Mouse (Mus musculus): ENCODE measurements at regions not wholly inside any gene's neighbourhood (a gene's known extent, or its start where the extent isn't known, plus 50 kb on each side); places are given as distances from the start of the nearest gene placed in this dataset.
"Not testable (repeated sequence)": the region's sequence is repeated elsewhere in the genome, so short reads cannot be mapped to it uniquely, and the experiment has no call there.

DNA sequence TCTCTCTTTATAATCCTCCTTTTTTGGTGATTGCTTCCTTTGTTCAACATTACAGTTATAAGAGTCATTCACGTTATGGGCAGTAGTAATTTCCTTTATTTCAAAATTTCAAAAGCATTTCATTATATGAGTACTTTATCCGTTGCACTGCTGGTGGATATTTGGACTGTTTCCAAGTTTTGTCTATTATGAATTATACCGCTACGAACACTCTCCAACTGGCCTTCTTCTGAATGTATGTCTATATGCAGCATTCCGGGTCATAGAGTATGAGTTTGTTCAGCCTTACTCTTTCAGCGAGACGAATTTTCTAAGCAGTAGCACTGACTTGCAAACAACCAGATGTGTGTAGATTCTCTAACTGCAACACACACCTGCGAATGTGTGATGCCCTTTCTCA lies 57.8 kb downstream of the Dusp6 start:
- no peak for DNase-seq (ENCODE audit: low read depth in 1 of 2, low spot score in 2 of 2)

DNA sequence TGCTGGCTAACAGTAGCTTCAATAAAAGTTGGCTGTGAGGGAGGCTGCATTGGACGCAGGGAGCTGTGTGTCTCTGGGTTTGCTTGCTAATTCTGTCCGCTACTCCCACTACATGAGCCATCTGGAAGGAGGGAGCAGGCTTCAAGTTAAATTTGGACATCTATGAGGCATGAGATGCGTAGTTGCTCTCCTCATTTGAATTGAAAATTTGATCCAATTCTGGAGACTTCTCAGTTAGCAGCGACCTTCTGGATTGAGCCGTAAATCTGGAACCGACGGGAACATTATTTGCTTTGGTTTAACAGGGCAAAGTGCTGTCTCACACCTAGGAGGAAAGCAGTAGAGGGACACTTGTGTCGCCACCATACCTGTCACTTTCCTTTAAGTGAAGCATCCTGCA lies 60.3 kb downstream of the Dusp6 start:
- no peak for DNase-seq (ENCODE audit: low read depth in 1 of 2, low spot score in 2 of 2)

DNA sequence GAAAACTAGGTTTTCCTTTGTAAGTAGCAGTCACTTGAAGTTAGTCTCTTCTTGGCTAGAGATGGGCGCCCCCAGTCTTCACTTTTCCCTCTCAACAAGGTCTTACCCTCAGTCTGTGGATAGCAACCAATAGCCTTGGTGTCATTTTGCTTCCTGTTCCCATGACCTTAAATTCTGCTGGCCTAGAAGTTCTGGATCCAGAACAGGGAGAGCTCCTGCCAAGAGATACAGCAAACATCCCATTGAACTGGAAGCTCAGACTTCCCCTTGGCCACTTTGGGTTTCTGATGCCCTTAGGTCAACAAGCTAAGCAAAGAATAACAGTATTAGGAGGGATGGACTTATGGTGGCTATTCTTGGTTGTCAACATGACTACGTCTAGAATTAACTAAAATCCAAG lies 64.5 kb downstream of the Dusp6 start:
- DNase-seq (ENCODE audit: low read depth in 1 of 2, low spot score in 2 of 2): no peak

DNA sequence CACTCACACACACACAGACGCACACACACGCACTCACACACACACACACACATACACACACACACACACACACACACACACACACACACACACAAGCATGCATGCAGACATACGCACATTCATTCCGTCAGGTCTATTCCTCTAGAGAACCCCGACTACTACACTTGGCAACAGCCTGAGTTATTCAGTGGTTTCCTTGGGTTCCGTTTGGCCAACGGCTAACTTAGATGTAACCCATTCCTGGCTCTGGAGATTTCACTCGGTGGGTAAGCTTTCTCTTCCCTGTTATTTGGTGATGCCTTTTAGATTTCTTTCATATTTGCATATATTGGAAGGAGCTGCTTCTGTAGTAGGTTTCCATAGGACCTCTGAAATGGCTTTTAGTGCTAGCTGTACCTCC lies 65.5 kb downstream of the Dusp6 start:
- no peak for DNase-seq (ENCODE audit: low read depth in 1 of 2, low spot score in 2 of 2)

DNA sequence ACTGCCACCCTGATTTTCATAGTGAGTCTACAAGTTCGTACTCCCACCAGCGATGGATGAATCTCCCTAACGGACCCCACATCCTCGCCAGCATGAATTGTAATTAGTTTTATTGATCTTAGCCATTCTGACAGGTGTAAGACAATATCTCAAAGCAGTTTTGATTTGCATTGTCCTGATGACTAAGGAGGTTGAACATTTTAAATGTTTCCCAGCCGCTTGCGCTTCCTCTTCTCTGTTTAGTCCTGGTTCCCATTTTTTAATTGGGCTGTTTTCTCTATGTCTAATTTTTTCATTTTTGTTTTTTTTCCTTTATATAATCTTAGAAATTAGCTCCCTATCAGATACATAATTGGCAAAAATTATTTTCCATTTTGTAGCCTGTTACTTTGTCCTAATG lies 66.4 kb downstream of the Dusp6 start:
- DNase-seq (ENCODE audit: low read depth in 1 of 2, low spot score in 2 of 2): no peak

DNA sequence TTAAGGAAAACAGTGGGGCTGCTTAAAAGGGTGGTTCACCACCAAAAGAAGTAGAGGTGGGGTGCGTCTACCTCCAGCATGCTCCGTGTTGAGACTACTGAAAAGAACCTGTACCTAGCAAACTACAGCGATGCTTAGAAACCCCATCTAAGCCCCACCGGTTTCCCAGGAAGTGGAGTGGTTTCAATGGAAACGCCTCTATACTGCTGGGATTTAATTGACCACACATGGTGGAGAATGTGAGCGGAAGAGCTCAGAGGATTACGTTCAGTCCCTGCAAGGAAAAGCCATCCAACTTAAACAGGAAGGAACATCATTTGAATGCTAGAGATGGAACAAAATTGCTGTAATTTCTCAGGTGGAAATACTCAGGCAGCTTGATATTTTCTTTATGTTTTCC lies 67.5 kb downstream of the Dusp6 start:
- no peak for DNase-seq (ENCODE audit: low read depth in 1 of 2, low spot score in 2 of 2)

DNA sequence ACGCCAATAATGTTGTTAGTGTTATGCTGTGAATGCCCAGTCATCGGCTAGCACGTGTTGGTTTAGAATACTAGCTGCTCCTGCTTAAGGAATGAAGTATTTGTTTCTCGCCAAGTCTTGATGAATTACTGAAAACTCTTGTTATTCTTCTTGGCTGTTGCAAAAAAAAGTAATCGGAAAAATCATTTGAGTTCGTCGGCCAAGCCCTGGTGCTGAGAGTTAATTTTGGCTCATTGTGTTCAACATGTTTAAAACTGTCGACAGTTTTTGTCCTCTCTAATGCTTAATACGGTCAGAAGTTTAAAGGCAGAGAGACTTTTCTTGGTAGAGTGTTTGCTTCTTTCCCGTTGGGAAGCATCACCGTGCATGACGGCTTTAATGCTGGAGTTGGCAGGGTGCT lies 68.8 kb downstream of the Dusp6 start:
- DNase-seq (ENCODE audit: low read depth in 1 of 2, low spot score in 2 of 2): no peak

DNA sequence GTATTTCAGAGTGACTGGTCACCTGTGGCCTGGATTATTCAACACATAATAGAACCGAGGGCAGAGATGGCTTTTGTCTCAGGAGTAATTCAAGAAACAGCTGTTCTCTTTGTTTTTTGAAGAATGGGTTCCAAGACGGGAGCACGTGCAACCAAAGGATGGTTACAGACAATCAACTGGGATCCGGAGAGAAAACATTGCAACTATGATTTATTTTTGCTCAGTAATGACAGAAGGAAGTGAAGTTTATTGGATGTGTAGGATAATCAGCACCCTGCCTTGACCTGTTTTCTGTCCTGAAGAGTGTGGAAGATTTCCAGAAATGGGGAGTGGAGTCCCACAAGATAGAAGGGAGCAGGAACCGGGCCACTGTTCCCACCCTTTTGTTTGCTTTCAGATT lies 70.8 kb downstream of the Dusp6 start:
- DNase-seq (ENCODE audit: low read depth in 1 of 2, low spot score in 2 of 2): no peak

DNA sequence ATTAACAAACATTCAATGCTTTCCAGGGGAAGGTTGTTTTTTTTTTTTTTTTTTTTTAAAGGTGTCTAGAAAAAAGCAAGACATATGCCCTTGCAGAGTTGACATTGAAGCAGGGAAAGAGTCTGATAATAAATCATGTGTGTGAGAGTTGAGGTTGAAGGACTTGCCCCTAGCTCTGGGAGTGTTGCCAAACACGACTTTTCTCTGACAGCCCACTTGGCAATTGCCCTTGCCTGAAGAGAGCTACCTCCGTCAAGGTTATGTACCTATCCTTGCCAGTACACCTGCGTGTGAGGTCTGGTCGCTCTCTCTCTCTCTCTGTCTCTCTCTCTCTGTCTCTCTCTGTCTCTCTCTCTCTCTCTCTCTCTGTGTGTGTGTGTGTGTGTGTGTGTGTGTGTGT lies 73.1 kb downstream of the Dusp6 start:
- no peak for DNase-seq (ENCODE audit: low read depth in 1 of 2, low spot score in 2 of 2)

DNA sequence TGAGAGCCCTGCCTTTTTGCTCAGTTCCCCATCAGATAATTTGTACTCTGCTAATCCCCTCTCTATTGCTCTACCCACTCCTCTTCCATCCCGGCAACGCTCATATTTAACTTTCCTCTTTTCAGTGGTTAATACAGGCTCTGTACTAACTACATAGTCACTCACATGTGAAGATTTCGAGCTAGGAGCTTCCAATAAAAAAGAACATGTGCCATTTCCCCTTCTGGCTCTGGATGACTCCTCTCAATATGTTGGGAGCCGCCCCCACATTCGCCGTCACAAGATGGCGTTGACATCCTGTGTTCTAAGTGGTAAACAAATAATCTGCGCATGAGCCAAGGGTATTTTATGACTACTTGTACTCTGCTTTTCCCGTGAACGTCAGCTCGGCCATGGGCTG lies 75.8 kb downstream of the Dusp6 start:
- DNase-seq (ENCODE audit: low read depth in 1 of 2, low spot score in 2 of 2): not testable (repeated sequence)

DNA sequence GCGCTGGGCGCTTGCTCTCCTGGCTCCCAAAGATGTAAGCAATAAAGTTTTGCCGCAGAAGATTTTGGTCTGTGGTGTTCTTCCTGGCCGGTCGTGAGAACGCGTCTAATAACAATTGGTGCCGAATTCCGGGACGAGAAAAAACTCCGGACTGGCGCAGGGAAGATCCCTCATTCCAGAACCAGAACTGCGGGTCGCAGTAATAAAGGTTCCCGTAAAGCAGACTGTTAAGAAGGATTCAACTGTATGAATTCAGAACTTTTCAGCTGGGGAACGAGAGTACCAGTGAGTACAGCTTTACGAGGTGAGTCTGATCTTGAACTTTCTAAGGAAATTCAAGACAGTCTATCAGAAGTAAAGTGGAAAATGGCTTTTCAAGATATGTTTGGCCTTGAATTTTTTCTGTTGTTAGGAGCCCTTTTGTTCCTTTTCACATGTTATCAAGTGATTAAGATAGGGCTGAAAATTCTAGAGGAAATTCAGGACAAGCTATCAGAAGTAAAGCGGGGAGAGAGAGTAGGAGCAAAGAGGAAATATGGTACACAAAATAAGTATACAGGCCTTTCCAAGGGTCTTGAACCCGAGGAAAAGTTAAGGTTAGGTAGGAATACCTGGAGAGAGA lies 76.4 kb downstream of the Dusp6 start:
- DNase-seq (ENCODE audit: low read depth in 1 of 2, low spot score in 2 of 2): peak; percentile 54 to 83

DNA sequence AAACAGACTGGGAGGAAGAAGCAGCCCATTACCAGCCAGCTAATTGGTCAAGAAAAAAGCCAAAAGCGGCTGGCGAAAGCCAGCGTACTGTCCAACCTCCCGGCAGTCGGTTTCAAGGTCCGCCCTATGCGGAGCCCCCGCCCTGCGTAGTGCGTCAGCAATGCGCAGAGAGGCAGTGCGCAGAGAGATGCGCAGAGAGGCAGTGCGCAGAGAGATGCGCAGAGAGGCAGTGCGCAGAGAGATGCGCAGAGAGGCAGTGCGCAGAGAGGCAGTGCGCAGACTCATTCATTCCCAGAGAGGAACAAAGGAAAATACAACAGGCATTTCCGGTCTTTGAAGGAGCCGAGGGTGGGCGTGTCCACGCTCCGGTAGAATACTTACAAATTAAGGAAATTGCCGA lies 77.0 kb downstream of the Dusp6 start:
- DNase-seq (ENCODE audit: low read depth in 1 of 2, low spot score in 2 of 2): not testable (repeated sequence)

DNA sequence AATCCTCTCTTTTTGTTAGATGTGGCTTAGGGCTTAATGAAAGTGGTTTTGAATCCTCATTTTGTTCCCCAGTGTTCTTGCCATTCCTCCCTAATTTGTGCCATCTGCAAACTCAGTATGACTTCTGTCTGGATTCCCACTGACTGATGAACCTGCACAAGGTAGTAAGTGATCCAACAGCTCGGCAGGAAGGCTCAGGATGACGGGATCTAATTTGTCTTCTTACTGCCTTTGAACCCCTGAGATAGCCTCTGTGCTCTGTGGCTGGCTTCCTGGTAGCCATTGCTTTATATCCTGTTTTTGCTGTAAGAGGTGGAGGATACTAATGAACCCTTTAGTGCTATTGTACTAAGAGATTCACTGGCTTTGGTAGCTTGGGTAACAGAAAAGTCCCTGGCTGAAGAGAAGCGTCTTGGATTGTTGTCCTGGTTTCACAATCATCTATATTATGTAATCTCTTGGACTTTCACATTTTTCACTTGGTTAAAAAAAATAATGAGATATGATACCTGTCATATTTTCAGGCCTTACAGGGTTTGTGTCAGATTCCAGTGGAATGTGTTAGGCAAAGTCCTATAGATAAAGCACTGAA lies 86.2 kb downstream of the Dusp6 start:
- DNase-seq (ENCODE audit: low read depth in 1 of 2, low spot score in 2 of 2): no peak

DNA sequence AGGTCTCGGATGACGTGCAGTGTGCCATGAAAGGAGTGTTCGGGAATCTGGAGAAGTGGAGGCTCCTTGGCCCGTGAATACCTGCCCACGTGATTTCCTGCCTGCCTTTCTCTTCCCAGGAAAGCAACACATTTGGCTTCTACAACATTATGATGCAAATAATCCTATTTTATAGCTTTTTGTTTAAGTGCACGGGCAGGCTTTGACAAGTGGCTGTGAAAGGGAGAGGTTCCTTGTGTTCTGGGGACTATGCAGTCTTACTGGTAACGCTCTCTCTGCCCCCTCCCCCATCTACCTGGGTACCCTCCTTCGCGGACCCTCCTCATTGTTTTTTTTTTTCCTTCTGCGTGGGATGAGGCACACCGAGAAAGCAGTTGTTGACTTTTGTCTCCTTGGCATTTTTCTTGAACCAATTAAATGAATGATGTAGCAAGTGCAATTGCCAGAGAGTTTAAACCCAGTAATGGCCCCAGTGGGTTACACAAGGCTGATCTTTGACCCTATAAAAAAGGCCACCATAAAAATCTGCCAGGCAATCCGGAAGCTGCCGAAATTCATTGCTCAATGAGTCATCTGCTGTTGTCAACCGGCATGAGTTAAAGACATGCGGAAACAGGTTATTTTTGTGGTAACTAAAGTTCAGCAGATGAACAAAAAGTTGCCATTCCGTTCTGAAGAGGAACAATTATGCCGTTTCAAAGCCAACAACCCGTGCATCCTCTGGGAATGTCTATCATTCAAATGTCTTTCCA lies 90.7 kb downstream of the Dusp6 start:
- peak in 1 of 2 experiments; percentile 42 for DNase-seq (ENCODE audit: low read depth in 1 of 2, low spot score in 2 of 2)

DNA sequence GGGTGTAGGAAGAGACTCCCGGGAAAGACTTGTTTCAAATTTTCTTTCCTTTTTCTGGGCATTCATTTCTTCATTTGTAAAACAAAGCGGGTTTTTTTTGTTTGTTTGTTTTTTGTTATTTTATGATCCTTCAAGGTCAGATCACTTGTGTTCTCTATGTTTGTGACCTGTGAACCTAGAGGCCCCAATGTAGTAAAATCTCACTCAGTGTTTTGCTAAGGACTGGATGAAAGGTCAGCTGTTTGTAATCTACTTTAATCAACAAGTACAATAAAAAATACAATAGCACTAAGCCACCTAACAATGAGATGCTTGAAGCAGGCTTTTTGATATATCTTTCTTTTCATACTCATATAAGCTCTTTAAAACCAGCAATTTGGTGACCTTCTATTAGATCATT lies 91.3 kb downstream of the Dusp6 start:
- DNase-seq (ENCODE audit: low read depth in 1 of 2, low spot score in 2 of 2): no peak

DNA sequence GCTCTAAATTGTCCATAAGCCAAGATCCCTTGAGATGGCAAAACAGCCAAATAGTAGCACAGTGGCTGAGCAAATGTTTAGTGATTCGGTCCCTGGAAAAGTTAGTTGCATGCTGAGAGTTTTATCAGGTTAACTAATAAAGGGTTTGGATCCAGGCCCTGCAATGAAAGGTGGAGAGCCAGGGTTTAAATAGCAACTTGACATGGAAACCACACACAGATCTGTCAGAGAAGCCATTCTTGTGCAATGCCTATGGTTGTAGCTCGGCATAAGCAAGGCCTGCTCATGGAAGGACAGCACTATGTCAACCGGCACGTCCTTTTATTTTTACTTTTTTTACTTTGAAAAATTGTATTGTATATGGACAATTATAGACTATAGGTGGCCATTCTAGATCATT lies 92.3 kb downstream of the Dusp6 start:
- no peak for DNase-seq (ENCODE audit: low read depth in 1 of 2, low spot score in 2 of 2)

DNA sequence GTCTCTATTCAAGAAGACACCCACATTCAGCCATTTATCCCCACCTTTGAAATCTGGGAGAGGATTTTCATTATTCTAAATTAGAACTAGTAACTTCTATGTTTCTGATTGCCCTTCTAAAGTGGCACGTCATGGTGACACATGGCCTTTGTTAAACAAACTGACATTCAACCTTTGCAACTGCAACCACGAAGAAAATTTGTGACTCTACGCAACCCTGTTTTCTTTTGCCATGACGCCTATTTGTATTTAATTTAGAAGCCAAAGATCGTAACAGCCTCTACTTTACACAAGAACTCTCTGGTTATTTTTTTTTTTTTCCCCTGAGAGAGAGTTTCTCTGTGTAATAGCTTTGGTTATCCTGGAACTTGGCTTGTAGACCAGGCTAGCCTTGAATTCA lies 93.2 kb downstream of the Dusp6 start:
- no peak for DNase-seq (ENCODE audit: low read depth in 1 of 2, low spot score in 2 of 2)

DNA sequence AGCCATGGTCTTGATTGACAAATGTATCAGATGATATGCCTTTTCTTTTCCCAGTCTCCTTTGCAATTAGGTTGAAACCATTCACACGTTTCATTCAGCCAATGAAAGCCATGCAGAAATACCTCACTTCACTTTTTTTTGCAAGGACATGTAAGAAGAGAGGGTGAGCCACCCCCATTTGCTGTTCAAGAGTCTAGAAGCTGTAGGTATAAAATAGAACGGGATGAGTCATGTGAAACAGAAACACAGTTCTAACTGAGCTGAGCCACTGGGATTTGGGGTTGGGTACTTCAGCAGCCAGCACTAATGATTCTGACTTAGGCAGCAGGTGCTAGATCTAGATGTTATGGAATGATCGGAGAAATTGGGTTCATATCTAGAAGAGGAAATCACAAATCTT lies 93.9 kb downstream of the Dusp6 start:
- DNase-seq (ENCODE audit: low read depth in 1 of 2, low spot score in 2 of 2): no peak

DNA sequence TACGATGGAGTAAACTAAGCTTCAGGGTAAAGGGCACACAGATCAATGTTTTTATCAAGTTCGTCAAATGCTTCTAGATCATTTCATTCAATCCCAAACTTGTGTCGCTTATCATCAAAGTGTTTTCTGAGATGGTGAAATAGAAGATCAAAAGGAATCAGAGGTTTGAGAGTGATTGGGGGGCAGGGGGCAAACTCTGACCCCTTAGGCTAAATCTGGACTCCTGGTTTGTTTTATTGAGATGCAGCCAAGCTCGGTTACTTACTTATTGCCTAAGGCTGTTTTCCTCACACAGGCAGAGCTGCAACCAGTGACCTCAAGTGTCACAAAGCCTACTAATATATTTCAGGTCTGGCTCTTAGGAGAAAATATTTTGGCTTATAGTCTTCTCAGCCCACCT lies 94.3 kb downstream of the Dusp6 start:
- DNase-seq (ENCODE audit: low read depth in 1 of 2, low spot score in 2 of 2): no peak

DNA sequence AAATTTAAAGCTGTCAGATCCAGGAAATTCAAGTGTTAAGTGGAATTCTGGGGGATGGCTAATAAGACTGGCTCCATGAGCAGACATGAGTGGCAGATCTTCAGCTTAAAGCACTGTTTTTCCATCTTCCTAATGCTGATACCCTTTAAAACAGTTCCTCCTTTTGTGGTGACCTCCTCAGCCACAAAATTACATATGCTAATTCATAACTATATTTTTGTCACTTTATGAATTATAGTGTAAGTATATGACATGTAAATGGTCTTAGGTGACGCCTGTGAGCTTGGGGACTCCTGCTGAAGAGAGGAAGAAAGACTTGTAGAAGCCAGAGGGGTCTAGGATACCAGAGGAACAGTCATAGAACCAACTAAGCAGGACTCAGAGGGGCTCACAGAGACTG lies 95.2 kb downstream of the Dusp6 start:
- no peak for DNase-seq (ENCODE audit: low read depth in 1 of 2, low spot score in 2 of 2)

DNA sequence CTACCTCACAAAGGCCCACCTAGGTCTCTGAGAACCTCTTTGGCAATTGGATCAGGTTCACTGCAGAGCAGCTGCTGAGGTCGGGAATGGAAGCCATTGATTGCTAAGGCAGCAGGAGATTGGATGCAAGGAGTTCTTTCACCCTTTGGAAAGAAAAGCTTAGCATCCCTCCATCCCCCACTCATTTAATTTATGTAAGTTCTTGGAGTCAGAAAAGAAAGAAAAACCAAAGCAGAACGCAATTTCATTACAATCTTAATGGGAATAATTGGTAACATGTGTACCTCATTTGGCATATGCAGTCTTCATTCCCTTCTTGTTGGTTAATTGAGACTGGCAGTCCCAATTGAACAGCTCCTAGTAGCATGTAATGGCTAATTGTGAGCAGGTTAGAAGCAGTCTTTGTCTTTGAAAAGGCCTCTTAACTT lies 96.4 kb downstream of the Dusp6 start:
- DNase-seq (ENCODE audit: low read depth in 1 of 2, low spot score in 2 of 2): no peak

DNA sequence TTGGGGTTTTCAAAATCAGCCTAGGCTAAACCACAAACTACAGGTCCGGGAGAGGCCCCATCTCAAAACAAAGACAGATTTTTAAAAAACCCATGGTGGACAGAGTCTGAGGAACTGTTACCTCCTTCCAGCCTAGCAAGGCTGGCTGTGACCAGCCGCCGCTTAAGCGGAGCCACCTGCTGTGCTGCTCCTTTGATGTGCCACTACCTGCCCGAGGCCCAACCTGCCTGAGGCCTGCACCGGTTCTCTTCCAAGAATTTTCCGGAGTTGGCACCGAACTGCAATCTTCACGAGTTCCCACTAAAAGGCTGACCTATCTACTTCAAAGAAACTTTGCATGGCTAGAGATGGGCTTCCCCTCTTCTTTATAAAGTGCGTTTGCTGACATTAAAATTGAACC lies 97.6 kb downstream of the Dusp6 start:
- DNase-seq (ENCODE audit: low read depth in 1 of 2, low spot score in 2 of 2): not testable (repeated sequence)

DNA sequence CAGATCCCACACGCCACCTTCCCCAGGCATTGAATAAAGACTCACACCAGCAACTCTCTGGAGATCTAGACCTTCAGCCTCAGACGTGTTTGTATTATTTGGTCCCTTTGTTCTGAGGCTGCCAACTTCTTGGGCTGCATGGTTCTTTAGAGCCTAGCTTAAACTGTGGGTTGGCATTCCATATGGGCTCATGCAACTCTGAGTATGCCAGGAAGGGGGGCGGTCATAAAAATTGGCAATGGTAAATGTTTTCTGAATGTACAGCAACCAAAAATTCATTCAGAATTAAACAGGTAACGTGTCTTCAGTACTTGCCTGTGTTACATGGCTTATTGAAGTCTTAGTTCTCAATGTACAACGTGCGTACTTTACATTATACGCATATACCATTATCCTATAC lies 103.1 kb downstream of the Dusp6 start:
- no peak for DNase-seq (ENCODE audit: low read depth in 1 of 2, low spot score in 2 of 2)
